Mouse (Mus musculus) olfactory bulb, adult 2 months (tissue): ENCODE measurements around the gene Ttc23. TPM values are rescaled to one million over a fixed set of nuclear protein-coding genes. Genes with fewer than 3 reads are reported as not detected.
A peak's percentile ranks its signal among the peaks of the same experiment; 100 is the strongest.

ENCODE experiments used
- H3K27ac ChIP-seq: fragments of 200-500 bp; 2 replicates; pipeline ENCODE4 v1.5.1; 2012; ENCODE audit warnings: low read depth, low read length; ENCODE audit not compliant: insufficient read depth
- H3K4me1 ChIP-seq: fragments of 200-500 bp; 2 replicates; pipeline ENCODE4 v1.6.1; 2012; ENCODE audit warnings: low read length; ENCODE audit not compliant: control insufficient read depth, insufficient read depth
- H3K4me3 ChIP-seq: fragments of 200-500 bp; 2 replicates; pipeline ENCODE4 v1.5.1; 2012; ENCODE audit warnings: mild to moderate bottlenecking, low read depth, low read length, moderate library complexity; ENCODE audit not compliant: insufficient read depth
- CTCF ChIP-seq: fragments of 200-500 bp; IDR thresholded peaks from 2 replicates; pipeline ENCODE4 v1.5.1; 2012; ENCODE audit warnings: low read depth, mild to moderate bottlenecking, low read length, moderate library complexity; ENCODE audit not compliant: insufficient read depth
- POLR2A ChIP-seq: fragments of 200-500 bp; IDR thresholded peaks from 2 replicates; pipeline ENCODE4 v1.6.1; 2012; ENCODE audit warnings: mild to moderate bottlenecking, low read depth, low read length, moderate library complexity; ENCODE audit not compliant: insufficient read depth
- WGBS: fragments of 180-500 bp; shearing (Covaris S2); methylation state at CpG from one replicate; pipeline ENCODE4 v1.1.7; 2018; 5-methylcytosine and 5-hydroxymethylcytosine counted together
- polyA plus RNA-seq: library from polyadenylated mRNA; stranded (reverse); fragments of >200 nt; gene quantifications from 2 replicates; pipeline ENCODE4 v1.2.4, GENCODE M21; 2012; ENCODE audit warnings: low replicate concordance; ENCODE audit not compliant: missing spikeins, insufficient read depth, insufficient read length

Gene Ttc23
- polyA plus RNA-seq, 1 experiment: not detected

GRCm38 (mm10) chr7:67741706-67742105 is 94.5 kb downstream of the Ttc23 start:
- H3K27ac ChIP-seq: no peak overlapping the region
- TF ChIP-seq POLR2A (no peak), CTCF (no peak)
- H3K4me1 ChIP-seq: peaks cover 14% of the 10 kb centered on the region
- 51% methylated on average over 7 of the region's 7 CpGs for WGBS
- H3K4me3 ChIP-seq: no peak overlapping the region

GRCm38 (mm10) chr7:67747731-67748305 is 100.6 kb downstream of the Ttc23 start:
- Histone ChIP-seq H3K4me1 (no peaks in the 10 kb centered on the region), H3K4me3 (no peak overlapping the region), H3K27ac (no peak overlapping the region)
- TF ChIP-seq POLR2A: no peak
- TF ChIP-seq CTCF: no peak
- WGBS: 96% methylated on average over 4 of the region's 4 CpGs

- no peak overlapping the region for H3K27ac ChIP-seq
- 78% methylated on average over 4 of the region's 4 CpGs for WGBS
- TF ChIP-seq CTCF (no peak), POLR2A (no peak)
- H3K4me1 ChIP-seq: no peaks in the 10 kb centered on the region
- no peak overlapping the region for H3K4me3 ChIP-seq
Observed at GRCm38 (mm10) chr7:67749441-67750239, 102.4 kb downstream of the Ttc23 start.

- no peak for TF ChIP-seq CTCF
- TF ChIP-seq POLR2A: no peak
- no peak overlapping the region for H3K4me3 ChIP-seq
Observed at GRCm38 (mm10) chr7:67754606-67755005, 107.4 kb downstream of the Ttc23 start.

GRCm38 (mm10) chr7:67755366-67755765 is 108.2 kb downstream of the Ttc23 start:
- no peak overlapping the region for H3K4me3 ChIP-seq
- no peak overlapping the region for H3K27ac ChIP-seq
- TF ChIP-seq CTCF (no peak), POLR2A (no peak)
- H3K4me1 ChIP-seq: peaks cover 3% of the 10 kb centered on the region; the same call in 1 of the 2 replicates
- 95% methylated on average over 7 of the region's 7 CpGs for WGBS

More at GRCm38 (mm10) chr7:67754606-67755005, 107.4 kb downstream of the Ttc23 start:
- Histone ChIP-seq H3K27ac (no peak overlapping the region), H3K4me1 (peaks cover 3% of the 10 kb centered on the region; the same call in 1 of the 2 replicates)
- WGBS: 58% methylated on average over 11 of the region's 11 CpGs

GRCm38 (mm10) chr7:67756636-67757035 is 109.4 kb downstream of the Ttc23 start:
- Histone ChIP-seq H3K4me3 (no peak overlapping the region), H3K27ac (no peak overlapping the region), H3K4me1 (peaks cover 3% of the 10 kb centered on the region; the same call in 1 of the 2 replicates)
- no peak for TF ChIP-seq CTCF
- no peak for TF ChIP-seq POLR2A
- WGBS: 90% methylated on average over 5 of the region's 5 CpGs

GRCm38 (mm10) chr7:67758506-67758857 is 111.3 kb downstream of the Ttc23 start:
- under 1% methylated on average over 19 of the region's 19 CpGs for WGBS
- peak overlapping the region; percentile 51 for H3K4me3 ChIP-seq
- no peak for TF ChIP-seq POLR2A
- TF ChIP-seq CTCF: no peak
- H3K27ac ChIP-seq: no peak overlapping the region
- H3K4me1 ChIP-seq: peaks cover 3% of the 10 kb centered on the region; the same call in 1 of the 2 replicates

- WGBS: under 1% methylated on average over 92 of the region's 92 CpGs
- no peak overlapping the region for H3K27ac ChIP-seq
- H3K4me1 ChIP-seq: peaks cover 3% of the 10 kb centered on the region; the same call in 1 of the 2 replicates
- peak overlapping the region; percentile 51 for H3K4me3 ChIP-seq
- TF ChIP-seq POLR2A: no peak
Observed at GRCm38 (mm10) chr7:67758858-67759628, 111.8 kb downstream of the Ttc23 start.

- TF ChIP-seq CTCF: peak; percentile 97
- no peak for TF ChIP-seq POLR2A
- under 1% methylated on average over 37 of the region's 37 CpGs for whole genome bisulfite sequencing
- Histone ChIP-seq H3K4me1 (peaks cover 3% of the 10 kb centered on the region; the same call in 1 of the 2 replicates), H3K4me3 (peak within 1 kb of the TSS; percentile 51), H3K27ac (no peak within 1 kb of the TSS)
Observed at GRCm38 (mm10) chr7:67759629-67759995, 112.4 kb downstream of the Ttc23 start, which contains the start of gene Synm. TSS of gene Synm (minus strand) at chr7:67759742.
